Mouse (Mus musculus): Measurements from ENCODE around the gene Gm7138.
A peak's percentile ranks its signal among the peaks of the same experiment; 100 is the strongest.
"Not testable (repeated sequence)": the region's sequence is repeated elsewhere in the genome, so short reads cannot be mapped to it uniquely, and the experiment has no call there.

Gene Gm7138

DNA sequence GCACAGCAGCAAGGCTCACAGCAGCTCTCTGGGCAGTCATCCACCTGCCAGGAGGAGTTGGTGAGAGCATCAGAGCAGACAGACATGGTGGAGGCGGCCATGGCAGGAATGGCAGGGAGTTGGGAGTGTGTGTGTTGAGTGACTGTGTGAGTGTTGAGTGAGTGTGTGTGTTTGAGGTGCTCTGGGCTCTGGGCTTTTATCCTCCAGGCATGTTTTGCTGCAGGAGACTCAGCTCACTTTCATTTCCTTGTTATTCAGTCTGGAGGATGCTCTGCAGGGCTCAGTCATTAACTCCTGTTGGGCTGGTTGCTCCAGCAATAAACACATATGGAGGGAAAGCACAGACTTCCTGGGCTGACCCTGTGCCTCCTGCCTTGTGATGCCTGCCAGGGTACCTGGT is at the start of gene Gm7138:
Gm7138 (minus strand) TSS at position 101 of the 400 bp plus-strand sequence.
- not testable (repeated sequence) for DNase-seq (ENCODE audit: low spot score)

DNA sequence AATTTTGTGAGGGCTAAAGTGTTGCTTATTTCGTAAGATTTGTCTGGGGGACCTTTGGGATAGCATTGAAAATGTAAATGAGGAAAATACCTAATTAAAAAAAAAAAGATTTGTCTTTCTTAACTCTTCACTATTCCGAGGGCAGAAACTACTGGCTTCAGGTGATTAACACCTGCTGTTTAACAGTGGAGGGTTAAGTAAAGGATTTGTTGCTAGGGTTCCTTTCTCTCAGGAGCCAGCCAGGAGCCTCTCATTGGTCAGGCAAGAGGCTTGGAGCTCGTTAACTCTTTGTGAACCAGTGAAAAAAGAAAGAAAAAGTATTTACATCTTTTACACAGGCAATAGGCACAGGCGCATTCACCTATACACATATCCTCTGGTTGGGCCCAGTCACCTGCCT is 42.5 kb upstream of the Gm7138 start:
- peak; percentile 16 for DNase-seq (ENCODE audit: low spot score)

DNA sequence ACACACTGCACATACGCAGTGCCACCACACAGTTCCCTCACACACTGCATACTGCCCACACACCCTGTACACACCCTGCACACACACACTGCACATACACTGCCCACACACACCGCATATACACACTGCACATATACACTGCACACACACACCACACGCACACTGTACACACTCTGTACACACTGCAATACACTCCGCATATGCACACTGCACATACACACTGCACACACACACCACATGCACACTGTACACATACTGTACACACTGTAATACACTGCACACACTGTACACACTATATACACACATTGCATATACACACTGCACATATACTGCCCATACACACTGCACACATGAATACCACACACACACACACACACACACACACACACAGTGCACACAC is 41.8 kb upstream of the Gm7138 start:
- DNase-seq (ENCODE audit: low spot score): no peak

DNA sequence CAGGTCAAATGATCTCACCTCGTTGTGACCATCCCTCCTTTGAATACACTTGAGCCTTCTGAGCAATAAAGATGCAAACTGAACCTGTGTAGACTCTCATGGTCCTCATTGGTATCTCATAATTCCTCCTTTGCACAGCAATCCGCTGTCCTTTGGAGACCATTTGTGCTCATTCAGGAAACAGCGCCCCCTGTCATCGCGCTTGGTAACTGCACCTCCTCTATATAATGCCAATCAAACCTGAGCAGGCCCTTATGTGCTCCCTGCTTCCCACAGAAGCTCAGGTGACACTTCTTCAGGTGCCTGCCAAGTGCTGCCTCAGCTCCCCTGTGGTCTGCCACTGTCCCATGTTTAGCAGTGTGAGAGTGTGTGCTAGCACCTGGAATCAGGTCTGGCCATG is 38.8 kb upstream of the Gm7138 start:
- no peak for DNase-seq (ENCODE audit: low spot score)

DNA sequence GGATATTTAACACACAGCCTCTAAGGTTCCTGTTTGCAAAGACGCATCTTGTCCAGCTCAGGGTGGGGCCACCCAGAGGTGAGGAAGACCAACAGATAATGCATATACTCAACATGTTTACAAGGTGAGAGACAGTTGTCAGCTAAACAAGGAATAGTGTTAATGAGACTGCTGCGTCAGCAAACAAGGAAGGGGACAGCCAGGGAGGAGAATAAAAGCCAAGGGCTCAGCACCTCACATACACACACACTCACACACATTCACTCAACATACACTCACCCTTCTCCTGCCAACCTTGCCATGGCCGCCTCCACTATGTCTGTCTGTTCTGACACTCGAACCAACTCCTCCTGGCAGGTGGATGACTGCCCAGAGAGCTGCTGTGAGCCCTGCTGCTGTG is 37.6 kb upstream of the Gm7138 start, which contains the start of gene Gm2696:
Gm2696 (plus strand) TSS at position 301 of the 400 bp plus-strand sequence.
- no peak for DNase-seq (ENCODE audit: low spot score)

DNA sequence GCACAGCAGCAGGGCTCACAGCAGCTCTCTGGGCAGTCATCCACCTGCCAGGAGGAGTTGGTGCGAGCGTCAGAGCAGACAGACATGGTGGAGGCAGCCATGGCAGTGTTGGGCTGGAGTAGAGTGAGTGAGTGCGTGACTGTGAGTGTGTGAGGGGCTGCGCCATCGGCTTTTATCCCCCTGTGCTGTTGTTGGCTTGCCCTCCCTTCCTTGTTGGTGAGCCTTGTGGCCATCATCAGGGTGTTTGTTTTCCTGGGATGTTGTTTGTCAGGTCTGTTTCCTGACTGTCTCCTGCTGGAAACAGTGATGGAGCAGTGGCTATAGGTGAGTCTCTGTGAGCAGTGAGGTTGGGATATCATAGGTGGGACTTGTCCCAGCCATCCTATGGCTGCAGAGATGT is 35.0 kb upstream of the Gm7138 start, which contains the start of gene Gm9507:
Gm9507 (minus strand) TSS at position 101 of the 400 bp plus-strand sequence.
- DNase-seq (ENCODE audit: low spot score): no peak

DNA sequence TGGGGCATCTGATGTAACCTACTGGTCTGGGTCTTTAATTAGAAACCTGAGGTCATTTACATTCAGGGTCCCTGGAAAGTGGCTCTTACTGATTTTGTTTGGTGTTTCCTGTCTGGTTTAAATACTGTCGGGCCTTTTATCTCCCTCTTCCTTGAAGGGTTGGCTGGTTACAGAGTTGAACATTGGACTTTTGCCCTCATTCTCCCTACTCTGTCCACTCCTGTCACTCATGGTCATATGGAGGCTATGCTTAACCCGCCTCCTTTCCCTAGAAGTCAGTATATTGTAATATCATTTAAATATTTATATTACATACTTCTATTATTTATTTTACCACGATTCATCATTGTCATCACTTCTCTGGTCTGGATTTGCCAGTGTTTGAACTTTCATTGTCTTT is 27.4 kb upstream of the Gm7138 start:
- DNase-seq (ENCODE audit: low spot score): no peak

DNA sequence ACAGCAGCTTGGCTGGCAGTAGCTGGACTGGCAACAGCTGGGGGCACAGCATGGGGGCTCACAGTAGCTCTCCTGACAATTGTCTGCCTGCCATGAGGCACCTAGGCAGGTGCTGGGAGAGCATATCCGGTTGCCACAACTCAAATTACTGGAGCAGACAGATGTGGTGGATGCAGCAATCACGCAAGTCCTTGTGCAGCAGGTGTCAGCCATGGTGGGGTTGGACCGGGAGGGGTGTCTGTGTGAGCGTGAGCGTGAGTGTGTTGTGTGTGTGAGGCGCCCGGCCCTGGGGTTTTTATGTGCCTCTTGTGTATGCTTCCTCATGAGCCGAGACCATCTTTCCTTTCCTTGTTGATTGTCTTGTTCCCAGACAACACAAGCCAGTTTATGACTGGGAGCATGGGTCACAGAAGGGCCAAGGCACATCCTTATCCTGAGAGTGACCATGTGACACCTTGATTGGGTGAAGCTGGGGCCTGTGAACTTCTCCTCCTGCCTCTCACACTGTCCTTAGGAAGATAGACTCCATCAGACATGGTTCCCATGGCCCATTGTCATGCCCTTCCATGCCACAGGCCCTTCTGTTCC is 22.3 kb upstream of the Gm7138 start, which contains the start of gene Gm19668:
Gm19668 (minus strand) TSS at position 213 of the 588 bp plus-strand sequence.
- no peak for DNase-seq (ENCODE audit: low spot score)

DNA sequence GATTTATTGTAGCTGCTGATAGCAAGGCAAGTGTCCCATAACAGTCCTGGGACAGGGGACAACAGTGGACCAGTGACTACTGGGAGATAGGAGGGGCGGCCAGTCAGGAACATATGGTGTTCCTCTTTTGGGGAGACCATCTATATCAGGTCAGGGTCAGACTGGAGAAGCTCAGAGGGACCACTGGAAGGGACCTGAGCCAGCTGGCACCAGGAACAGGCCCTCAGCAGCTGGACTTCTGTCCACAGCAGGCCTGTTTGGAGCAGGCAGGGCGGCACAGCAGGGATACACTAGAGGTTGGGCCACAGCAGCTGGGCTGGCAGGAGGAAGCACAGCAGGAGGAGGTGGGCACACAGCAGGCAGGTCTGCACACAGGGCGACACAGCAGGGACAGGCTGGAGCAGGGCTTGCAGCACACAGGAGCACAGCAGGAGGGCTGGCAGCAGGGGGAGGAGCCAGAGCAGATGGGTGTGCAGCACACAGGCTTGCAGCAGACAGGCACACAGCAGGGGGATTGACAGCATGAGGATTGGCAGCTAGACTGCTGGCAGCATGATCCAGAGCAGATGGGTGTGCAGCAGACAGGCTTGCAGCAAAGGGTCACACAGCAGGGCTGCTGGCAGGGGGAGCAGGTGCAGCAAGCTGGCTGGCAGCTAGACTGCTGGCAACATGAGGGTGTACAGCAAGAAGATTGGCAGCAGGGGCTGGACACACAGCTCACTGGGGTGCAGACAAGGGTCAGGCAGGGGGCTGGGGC is 21.6 kb upstream of the Gm7138 start:
- DNase-seq (ENCODE audit: low spot score): not testable (repeated sequence)

DNA sequence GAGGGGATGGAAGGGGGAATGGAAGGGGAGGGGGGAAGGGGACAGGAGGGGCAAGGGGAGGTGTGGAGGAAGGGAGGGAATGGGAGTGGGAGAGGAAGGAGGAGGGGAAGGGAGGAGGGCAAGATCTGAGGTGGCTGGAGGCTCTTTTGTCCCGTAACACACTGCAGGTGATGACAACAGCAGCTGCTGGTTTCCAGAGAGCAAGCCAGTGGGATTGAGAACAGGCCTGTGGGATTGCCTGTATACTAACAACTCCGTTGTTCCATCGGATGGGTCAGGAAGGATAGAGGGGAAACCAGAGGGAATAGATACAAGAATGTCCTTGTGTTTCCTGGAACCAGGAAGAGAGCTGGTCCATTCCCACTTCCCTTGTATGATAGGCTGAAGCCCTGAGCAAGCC is 20.9 kb upstream of the Gm7138 start:
- no peak for DNase-seq (ENCODE audit: low spot score)

DNA sequence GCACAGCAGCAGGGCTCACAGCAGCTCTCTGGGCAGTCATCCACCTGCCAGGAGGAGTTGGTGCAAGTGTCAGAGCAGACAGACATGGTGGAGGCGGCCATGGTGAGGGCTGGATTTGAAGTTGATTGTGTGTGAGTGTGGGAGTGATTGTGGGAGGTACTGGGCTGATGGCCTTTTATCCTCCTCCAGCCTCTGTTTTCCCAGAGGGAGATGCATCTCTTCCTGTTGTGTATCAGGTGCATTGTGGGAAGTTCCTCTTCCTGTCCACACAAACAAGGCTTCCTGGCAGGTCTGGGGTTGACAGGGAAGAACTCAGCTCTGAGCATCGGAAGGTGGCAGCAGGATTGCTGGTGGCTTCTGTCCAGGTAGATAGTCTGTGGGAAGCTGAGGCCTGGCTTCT is 18.2 kb upstream of the Gm7138 start, which contains the start of gene Gm9639:
Gm9639 (minus strand) TSS at position 101 of the 400 bp plus-strand sequence.
- no peak for DNase-seq (ENCODE audit: low spot score)

DNA sequence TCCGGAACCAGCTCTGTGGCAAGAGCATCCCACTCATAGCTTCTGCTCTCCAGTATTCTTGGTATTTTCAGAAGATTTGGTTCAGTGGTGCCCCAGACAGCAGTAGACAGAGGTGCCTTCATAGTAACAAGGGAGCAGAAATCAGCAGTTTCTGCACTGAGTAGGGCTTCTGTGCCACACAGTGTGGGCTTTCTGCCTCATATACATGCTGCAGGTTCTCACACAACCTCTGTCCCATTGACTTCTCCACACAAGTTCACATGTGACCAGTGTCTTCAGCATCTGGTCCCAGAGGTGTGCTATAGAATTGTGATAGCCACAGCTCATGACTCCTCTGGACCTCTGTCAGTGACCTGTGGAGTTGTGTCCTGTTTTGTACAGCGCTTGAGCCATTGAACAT is 11.9 kb upstream of the Gm7138 start:
- no peak for DNase-seq (ENCODE audit: low spot score)

DNA sequence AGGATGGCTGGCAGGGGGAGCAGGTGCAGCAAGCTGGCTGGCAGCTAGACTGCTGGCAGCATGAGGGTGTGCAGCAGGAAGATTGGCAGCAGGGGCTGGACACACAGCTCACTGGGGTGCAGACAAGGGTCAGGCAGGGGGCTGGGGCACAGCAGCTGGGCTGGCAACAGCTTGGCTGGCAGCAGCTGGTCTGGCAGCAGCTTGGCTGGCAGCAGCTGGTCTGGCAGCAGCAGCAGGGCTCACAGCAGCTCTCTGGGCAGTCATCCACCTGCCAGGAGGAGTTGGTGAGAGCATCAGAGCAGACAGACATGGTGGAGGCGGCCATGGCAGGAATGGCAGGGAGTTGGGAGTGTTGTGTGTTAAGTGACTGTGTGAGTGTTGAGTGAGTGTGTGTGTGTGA is 11.1 kb upstream of the Gm7138 start, which contains the start of gene Gm7137:
Gm7137 (minus strand) TSS at position 325 of the 400 bp plus-strand sequence.
- DNase-seq (ENCODE audit: low spot score): not testable (repeated sequence)

DNA sequence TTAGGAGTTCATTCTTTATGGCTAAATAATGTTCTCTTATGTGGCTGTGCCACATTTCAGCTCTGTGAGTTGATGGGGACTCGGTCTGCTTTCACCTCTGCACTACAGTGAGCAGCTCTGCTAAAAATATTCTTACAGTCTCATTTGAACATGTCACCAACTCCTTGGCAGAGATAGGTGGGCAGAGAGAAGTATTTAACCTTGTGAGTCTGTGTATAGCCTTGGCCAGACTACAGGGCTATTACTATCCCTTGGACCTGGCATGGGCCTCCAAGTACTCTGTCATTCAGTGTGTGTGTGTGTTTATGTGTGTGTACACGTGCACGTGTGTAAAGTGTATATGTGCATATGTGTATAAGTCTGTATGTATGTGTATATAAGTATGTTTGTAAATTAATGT is 6.7 kb upstream of the Gm7138 start:
- DNase-seq (ENCODE audit: low spot score): not testable (repeated sequence)

DNA sequence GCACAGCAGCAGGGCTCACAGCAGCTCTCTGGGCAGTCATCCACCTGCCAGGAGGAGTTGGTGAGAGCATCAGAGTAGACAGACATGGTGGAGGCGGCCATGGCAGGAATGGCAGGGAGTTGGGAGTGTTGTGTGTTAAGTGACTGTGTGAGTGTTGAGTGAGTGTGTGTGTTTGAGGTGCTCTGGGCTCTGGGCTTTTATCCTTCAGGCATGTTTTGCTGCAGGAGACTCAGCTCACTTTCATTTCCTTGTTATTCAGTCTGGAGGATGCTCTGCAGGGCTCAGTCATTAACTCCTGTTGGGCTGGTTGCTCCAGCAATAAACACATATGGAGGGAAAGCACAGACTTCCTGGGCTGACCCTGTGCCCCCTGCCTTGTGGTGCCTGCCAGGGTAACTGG is 5.7 kb upstream of the Gm7138 start, which contains the start of gene Gm3250:
Gm3250 (minus strand) TSS at position 101 of the 400 bp plus-strand sequence.
- not testable (repeated sequence) for DNase-seq (ENCODE audit: low spot score)

DNA sequence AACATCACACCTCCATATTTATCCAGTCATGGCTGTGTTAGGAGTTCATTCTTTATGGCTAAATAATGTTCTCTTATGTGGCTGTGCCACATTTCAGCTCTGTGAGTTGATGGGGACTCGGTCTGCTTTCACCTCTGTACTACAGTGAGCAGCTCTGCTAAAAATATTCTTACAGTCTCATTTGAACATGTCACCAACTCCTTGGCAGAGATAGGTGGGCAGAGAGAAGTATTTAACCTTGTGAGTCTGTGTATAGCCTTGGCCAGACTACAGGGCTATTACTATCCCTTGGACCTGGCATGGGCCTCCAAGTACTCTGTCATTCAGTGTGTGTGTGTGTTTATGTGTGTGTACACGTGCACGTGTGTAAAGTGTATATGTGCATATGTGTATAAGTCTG is 4.6 kb downstream of the Gm7138 start:
- not testable (repeated sequence) for DNase-seq (ENCODE audit: low spot score)

DNA sequence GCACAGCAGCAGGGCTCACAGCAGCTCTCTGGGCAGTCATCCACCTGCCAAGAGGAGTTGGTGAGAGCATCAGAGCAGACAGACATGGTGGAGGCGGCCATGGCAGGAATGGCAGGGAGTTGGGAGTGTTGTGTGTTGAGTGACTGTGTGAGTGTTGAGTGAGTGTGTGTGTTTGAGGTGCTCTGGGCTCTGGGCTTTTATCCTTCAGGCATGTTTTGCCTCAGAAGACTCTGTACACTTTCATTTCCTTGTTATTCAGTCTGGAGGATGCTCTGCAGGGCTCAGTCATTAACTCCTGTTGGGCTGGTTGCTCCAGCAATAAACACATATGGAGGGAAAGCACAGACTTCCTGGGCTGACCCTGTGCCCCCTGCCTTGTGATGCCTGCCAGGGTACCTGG is 5.5 kb downstream of the Gm7138 start, which contains the start of gene Gm3238:
Gm3238 (minus strand) TSS at position 101 of the 400 bp plus-strand sequence.
- not testable (repeated sequence) for DNase-seq (ENCODE audit: low spot score)

DNA sequence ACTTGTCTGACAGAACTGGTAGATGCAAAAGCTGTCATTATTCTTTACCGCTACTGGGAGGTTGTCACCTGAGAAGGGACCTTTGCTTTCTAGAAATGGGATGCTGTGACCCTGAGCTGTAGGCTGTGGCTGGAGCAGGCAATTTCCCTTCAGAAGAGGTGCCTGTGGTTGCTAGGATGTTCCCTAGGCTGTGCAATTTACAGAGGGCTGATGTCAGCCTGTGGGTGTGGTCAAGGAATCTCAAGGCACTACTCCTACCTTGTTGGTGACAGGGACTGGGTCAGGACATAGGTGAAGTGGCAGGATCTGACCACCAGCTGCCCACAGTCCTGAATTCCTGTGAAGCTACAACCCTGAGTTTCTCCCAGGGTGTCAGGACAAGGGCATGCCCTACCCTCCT is 7.0 kb downstream of the Gm7138 start:
- DNase-seq (ENCODE audit: low spot score): no peak

DNA sequence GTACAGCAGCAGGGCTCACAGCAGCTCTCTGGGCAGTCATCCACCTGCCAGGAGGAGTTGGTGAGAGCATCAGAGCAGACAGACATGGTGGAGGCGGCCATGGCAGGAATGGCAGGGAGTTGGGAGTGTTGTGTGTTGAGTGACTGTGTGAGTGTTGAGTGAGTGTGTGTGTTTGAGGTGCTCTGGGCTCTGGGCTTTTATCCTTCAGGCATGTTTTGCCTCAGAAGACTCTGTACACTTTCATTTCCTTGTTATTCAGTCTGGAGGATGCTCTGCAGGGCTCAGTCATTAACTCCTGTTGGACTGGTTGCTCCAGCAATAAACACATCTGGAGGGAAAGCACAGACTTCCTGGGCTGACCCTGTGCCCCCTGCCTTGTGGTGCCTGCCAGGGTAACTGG is 17.2 kb downstream of the Gm7138 start, which contains the start of gene Gm3233:
Gm3233 (minus strand) TSS at position 101 of the 400 bp plus-strand sequence.
- not testable (repeated sequence) for DNase-seq (ENCODE audit: low spot score)

DNA sequence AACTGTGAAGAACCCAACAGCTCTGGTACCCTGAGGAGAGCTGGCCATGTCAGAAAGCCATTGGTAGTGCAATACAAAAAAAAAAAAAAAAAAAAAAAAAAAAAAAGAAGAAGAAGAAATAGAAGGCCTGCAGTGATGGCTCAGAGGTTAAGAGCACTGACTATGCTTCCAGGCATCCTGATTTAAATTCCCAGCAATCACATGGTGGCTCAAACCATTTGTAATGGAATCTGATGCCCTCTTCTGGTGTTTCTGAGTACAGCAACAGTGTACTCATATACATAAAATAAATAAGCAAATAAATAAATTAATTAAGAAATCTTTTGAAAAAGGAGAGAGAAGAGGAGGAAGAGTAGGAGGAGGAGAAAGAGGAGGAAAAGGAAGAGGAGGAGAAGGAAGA is 23.3 kb downstream of the Gm7138 start:
- DNase-seq (ENCODE audit: low spot score): no peak

DNA sequence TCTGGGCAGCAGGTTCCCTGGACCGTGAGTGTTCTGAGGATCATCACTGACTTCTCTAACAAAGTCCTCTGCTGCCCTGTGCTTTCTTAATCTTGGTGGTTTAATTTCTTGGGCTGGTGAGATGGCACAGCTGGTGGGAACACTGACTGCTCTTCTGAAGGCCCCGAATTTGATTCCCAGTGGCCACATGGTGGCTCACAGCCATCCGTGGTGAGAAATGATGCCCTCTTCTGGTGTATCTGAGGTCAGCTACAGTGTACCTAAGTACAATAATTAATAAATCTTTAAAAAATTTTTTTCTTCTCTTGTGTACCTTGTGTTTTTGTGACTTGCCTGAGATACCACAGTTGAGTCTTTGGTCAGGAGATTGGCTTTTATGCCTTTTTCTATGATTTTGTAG is 24.4 kb downstream of the Gm7138 start:
- not testable (repeated sequence) for DNase-seq (ENCODE audit: low spot score)

DNA sequence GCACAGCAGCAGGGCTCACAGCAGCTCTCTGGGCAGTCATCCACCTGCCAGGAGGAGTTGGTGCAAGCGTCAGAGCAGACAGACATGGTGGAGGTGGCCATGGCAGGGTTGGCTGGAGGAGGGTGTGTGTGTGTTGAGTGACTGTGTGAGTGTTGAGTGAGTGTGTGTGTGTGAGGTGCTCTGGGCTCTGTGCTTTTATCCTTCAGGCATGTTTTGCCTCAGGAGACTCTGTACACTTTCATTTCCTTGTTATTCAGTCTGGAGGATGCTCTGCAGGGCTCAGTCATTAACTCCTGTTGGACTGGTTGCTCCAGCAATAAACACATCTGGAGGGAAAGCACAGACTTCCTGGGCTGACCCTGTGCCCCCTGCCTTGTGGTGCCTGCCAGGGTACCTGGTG is 25.5 kb downstream of the Gm7138 start, which contains the start of gene Gm9736:
Gm9736 (minus strand) TSS at position 101 of the 400 bp plus-strand sequence.
- DNase-seq (ENCODE audit: low spot score): not testable (repeated sequence)

DNA sequence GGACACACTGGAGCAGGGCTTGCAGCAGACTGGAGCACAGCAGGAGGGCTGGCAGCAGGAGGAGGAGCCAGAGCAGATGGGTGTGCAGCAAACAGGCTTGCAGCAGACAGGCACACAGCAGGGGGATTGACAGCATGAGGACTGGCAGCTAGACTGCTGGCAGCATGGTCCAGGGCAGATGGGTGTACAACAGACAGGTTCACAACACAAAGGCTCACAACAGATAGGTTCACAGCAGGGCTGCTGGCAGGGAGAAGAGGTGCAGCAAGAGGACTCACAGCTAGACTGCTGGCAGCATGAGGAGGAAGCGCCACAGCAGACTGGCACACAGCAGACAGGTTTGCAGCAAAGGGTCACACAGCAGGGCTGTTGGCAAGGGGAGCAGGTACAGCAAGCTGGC is 26.1 kb downstream of the Gm7138 start:
- DNase-seq (ENCODE audit: low spot score): not testable (repeated sequence)

All from testis, postnatal 14 days (tissue).